Mouse (Mus musculus) neural tube, embryonic 15.5 days (tissue): ENCODE results near the gene Sult1a1. TPM values are rescaled to one million over a fixed set of nuclear protein-coding genes. Genes with fewer than 3 reads are reported as not detected.
A peak's percentile ranks its signal among the peaks of the same experiment; 100 is the strongest.

Experiments used
- ATAC-seq: fragments of 200-750 bp; cut with Nextera tagmentation; 2 replicates; pipeline ENCODE4 v1.8.0; 2017; ENCODE audit warnings: mild to moderate bottlenecking, moderate TSS enrichment, moderate library complexity; ENCODE audit not compliant: low FRiP score
- H3K27ac ChIP-seq: fragments of 300-500 bp; sonication (generic); replicated peaks from 2 replicates; pipeline ENCODE4 v1.5.1; 2015; ENCODE audit warnings: mild to moderate bottlenecking, inconsistent platforms
- H3K27me3 ChIP-seq: fragments of 300-500 bp; sonication (generic); replicated peaks from 2 replicates; pipeline ENCODE4 v1.6.1; 2015; ENCODE audit warnings: inconsistent platforms
- H3K36me3 ChIP-seq: fragments of 300-500 bp; sonication (generic); 2 replicates; pipeline ENCODE4 v1.6.1; 2015; ENCODE audit warnings: inconsistent platforms
- H3K4me1 ChIP-seq: fragments of 300-500 bp; sonication (generic); 2 replicates; pipeline ENCODE4 v1.6.1; 2015; ENCODE audit warnings: inconsistent platforms
- H3K4me2 ChIP-seq: fragments of 300-500 bp; sonication (generic); 2 replicates; pipeline ENCODE4 v1.6.1; 2015; ENCODE audit warnings: inconsistent platforms, mild to moderate bottlenecking, moderate library complexity
- H3K4me3 ChIP-seq: fragments of 300-500 bp; sonication (generic); replicated peaks from 2 replicates; pipeline ENCODE4 v1.5.1; 2015; ENCODE audit warnings: mild to moderate bottlenecking, inconsistent platforms
- H3K9ac ChIP-seq: fragments of 300-500 bp; sonication (generic); replicated peaks from 2 replicates; pipeline ENCODE4 v1.6.1; 2015; ENCODE audit warnings: mild to moderate bottlenecking, inconsistent platforms
- H3K9me3 ChIP-seq: fragments of 300-500 bp; sonication (generic); replicated peaks from 2 replicates; pipeline ENCODE4 v1.6.1; 2016; ENCODE audit warnings: inconsistent platforms
- WGBS: fragments of 180-500 bp; shearing (Covaris S2); methylation state at CpG from one replicate; pipeline ENCODE4 v1.1.7; 2015; ENCODE audit warnings: mixed read lengths; 5-methylcytosine and 5-hydroxymethylcytosine counted together
- polyA plus RNA-seq: library from polyadenylated mRNA; unstranded; fragments of >200 nt; fragmentation: Nextera tagmentation; extraction: Ambion mirVana; gene quantifications from 2 replicates; pipeline ENCODE4 v1.2.1, GENCODE M21; 2015

Gene Sult1a1
- polyA plus RNA-seq, 1 experiment from 2014 or later: 3.4 TPM

- no peak for ATAC-seq
- H3K9ac ChIP-seq: no peak overlapping the region
- no peaks in the 10 kb centered on the region for H3K27me3 ChIP-seq
- H3K27ac ChIP-seq: no peak overlapping the region
- 81% methylated on average over 2 of the region's 2 CpGs for WGBS
- no peaks in the 10 kb centered on the region for H3K4me1 ChIP-seq
- no peaks in the 10 kb centered on the region for H3K9me3 ChIP-seq
- H3K4me3 ChIP-seq: no peak overlapping the region
- H3K4me2 ChIP-seq: no peak overlapping the region
- no peaks in the 10 kb centered on the region for H3K36me3 ChIP-seq
Measured at GRCm38 (mm10) chr7:126632478-126632877, 43.8 kb downstream of the Sult1a1 start.

DNA sequence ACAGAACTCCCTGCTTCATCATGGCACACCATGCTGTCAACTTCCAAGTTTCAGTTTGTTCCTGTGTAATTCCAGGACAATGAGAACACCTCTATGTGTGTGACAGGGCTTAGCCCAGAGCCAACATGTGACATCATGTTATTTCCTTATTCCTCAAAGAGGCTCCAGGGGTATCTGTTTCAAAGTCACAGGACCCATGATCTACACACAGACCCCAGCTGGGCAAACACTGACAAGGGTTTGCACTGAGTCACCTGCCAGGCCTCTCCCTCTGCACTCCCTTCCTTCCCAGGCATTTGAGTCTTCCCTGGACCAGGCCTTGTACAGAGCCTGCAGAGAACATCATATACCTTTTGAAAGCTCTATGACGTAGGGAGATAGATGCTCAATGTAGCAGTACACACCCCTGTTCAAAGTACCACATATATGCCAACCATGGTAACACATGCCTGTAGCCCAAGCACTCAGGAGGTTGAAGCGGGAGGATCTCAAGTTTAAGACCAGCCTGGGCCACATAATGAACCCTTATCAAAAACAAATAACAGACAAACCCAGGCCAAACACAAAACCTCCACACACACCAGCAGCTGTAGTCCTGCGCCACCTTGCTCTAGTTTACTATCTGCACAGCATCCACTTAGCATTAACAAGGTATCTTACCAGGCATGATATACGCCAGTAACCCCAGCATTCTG is 45.3 kb downstream of the Sult1a1 start, which contains the start of gene Nupr1:
TSS of gene Nupr1 (minus strand) at position 38 of the 695 bp plus-strand sequence.
- WGBS: 93% methylated on average over 4 of the region's 4 CpGs
- no peaks in the 10 kb centered on the region for H3K27me3 ChIP-seq
- H3K4me3 ChIP-seq: no peak within 1 kb of the TSS
- H3K9me3 ChIP-seq: no peaks in the 10 kb centered on the region
- H3K9ac ChIP-seq: no peak within 1 kb of the TSS
- H3K4me2 ChIP-seq: no peak within 1 kb of the TSS
- H3K27ac ChIP-seq: no peak within 1 kb of the TSS
- ATAC-seq: no peak
- H3K36me3 ChIP-seq: no peaks in the 10 kb centered on the region
- H3K4me1 ChIP-seq: no peaks in the 10 kb centered on the region

DNA sequence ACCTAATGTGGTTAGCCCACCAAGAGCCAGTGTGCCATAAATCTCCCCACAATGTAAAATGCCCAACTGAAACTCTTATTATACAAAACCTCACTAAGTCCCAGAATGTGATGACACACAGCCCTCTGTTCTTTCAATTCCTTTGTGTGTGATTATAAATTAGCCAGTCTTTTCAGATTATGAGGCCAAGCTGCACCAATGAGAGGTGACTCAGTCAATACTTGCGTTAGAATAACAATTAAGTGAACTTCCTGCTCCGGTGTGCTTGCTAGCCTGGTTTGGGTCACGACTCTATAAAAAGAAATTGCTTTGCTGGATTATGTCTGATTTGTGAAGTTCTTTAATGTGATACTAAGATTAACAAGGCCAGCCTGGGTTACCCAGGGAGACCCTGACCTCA is 46.3 kb downstream of the Sult1a1 start:
- no peaks in the 10 kb centered on the region for H3K27me3 ChIP-seq
- ATAC-seq: no peak
- no peak overlapping the region for H3K4me3 ChIP-seq
- WGBS: 7% methylated on average over 3 of the region's 3 CpGs
- H3K36me3 ChIP-seq: no peaks in the 10 kb centered on the region
- no peaks in the 10 kb centered on the region for H3K9me3 ChIP-seq
- H3K4me2 ChIP-seq: no peak overlapping the region
- H3K4me1 ChIP-seq: no peaks in the 10 kb centered on the region
- no peak overlapping the region for H3K9ac ChIP-seq
- H3K27ac ChIP-seq: no peak overlapping the region

GRCm38 (mm10) chr7:126628111-126628510 is 48.1 kb downstream of the Sult1a1 start:
- no peaks in the 10 kb centered on the region for H3K27me3 ChIP-seq
- H3K36me3 ChIP-seq: no peaks in the 10 kb centered on the region
- H3K9me3 ChIP-seq: no peaks in the 10 kb centered on the region
- 75% methylated on average over 6 of the region's 6 CpGs for WGBS
- H3K4me1 ChIP-seq: no peaks in the 10 kb centered on the region
- H3K9ac ChIP-seq: no peak overlapping the region
- no peak for ATAC-seq
- no peak overlapping the region for H3K4me3 ChIP-seq
- no peak overlapping the region for H3K27ac ChIP-seq
- H3K4me2 ChIP-seq: no peak overlapping the region

- no peak overlapping the region for H3K9ac ChIP-seq
- H3K9me3 ChIP-seq: no peaks in the 10 kb centered on the region
- no peaks in the 10 kb centered on the region for H3K36me3 ChIP-seq
- 87% methylated on average over 3 of the region's 3 CpGs for WGBS
- H3K4me2 ChIP-seq: no peak overlapping the region
- no peak overlapping the region for H3K27ac ChIP-seq
- ATAC-seq: no peak
- no peaks in the 10 kb centered on the region for H3K27me3 ChIP-seq
- no peaks in the 10 kb centered on the region for H3K4me1 ChIP-seq
- H3K4me3 ChIP-seq: no peak overlapping the region
Measured at GRCm38 (mm10) chr7:126625807-126626600, 50.2 kb downstream of the Sult1a1 start.

GRCm38 (mm10) chr7:126625369-126625768 is 50.9 kb downstream of the Sult1a1 start:
- no peak for ATAC-seq
- WGBS: 56% methylated on average over 6 of the region's 6 CpGs
- H3K27ac ChIP-seq: no peak overlapping the region

DNA sequence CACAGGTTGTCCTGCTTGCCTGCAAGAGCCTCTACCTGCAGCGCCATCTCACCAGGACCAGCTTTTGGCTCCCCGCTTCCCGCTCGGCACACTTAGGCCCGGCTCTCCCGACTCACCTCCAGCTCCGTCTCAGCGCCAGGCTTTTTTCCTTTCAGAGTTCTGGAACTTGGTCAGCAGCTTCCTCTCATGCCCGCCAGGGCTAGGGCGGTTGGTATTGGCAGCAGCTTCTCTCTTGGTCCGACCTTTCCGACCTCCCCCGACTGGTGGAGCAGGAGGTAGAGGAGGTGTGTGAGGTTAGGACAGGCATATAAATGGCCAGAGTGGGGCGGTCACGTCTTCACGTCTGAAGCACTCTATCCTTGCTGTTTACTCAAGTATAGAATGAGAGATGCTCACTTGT is 51.5 kb downstream of the Sult1a1 start:
- H3K4me1 ChIP-seq: no peaks in the 10 kb centered on the region
- H3K36me3 ChIP-seq: no peaks in the 10 kb centered on the region
- H3K9me3 ChIP-seq: no peaks in the 10 kb centered on the region
- H3K9ac ChIP-seq: no peak overlapping the region
- no peaks in the 10 kb centered on the region for H3K27me3 ChIP-seq
- no peak for ATAC-seq
- no peak overlapping the region for H3K27ac ChIP-seq
- H3K4me3 ChIP-seq: no peak overlapping the region
- 74% methylated on average over 16 of the region's 16 CpGs for WGBS
- peak overlapping the region; percentile 15; the same call in 1 of the 2 replicates for H3K4me2 ChIP-seq

More at GRCm38 (mm10) chr7:126625369-126625768, 50.9 kb downstream of the Sult1a1 start:
- no peak overlapping the region for H3K4me2 ChIP-seq
- no peaks in the 10 kb centered on the region for H3K4me1 ChIP-seq
- H3K36me3 ChIP-seq: no peaks in the 10 kb centered on the region
- H3K4me3 ChIP-seq: no peak overlapping the region
- H3K27me3 ChIP-seq: no peaks in the 10 kb centered on the region
- H3K9me3 ChIP-seq: no peaks in the 10 kb centered on the region
- no peak overlapping the region for H3K9ac ChIP-seq

DNA sequence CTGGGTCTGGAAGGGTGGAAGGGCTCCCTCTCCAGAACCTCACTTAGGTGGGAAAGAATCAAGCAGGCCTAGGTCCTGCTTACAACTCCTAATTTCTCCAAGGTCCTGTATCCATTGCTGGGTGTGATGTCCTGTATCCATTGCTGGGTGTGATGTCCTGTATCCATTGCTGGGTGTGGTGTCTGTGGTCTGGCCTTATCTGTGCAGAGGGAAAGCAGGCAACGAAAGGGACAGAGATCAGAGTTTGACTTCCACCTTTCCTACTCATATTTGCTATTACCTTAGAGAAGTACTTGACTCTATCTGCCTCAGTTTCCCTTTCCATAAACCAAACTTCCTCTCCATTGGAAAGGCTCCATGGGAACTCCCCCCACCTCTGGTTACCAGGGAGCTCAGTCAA is 52.9 kb downstream of the Sult1a1 start:
- Histone ChIP-seq H3K9ac (no peak overlapping the region), H3K36me3 (no peaks in the 10 kb centered on the region), H3K4me3 (no peak overlapping the region), H3K27ac (no peak overlapping the region), H3K9me3 (no peaks in the 10 kb centered on the region), H3K4me1 (no peaks in the 10 kb centered on the region), H3K27me3 (no peaks in the 10 kb centered on the region), H3K4me2 (no peak overlapping the region)
- ATAC-seq: no peak
- 93% methylated on average over 1 of the region's 1 CpGs for WGBS

Other genes with a start within 250 kb of the Sult1a1 start
- 22.2 and 22.9 TPM in 2 replicates for gene Rabep2, start 247.7 kb downstream of the Sult1a1 start, polyA plus RNA-seq
- 6.5 and 12.7 TPM in 2 replicates for gene Atp2a1, start 213.3 kb downstream of the Sult1a1 start, polyA plus RNA-seq
- gene Sh2b1, start 201.0 kb downstream of the Sult1a1 start, polyA plus RNA-seq: 69.4 and 69.6 TPM in 2 replicates
- 139 and 147 TPM in 2 replicates for gene Tufm, start 189.1 kb downstream of the Sult1a1 start, polyA plus RNA-seq
- gene Atxn2l, start 173.0 kb downstream of the Sult1a1 start, polyA plus RNA-seq: 66.0 and 69.5 TPM in 2 replicates
- gene Eif3c, start 110.0 kb downstream of the Sult1a1 start, polyA plus RNA-seq: 178 and 194 TPM in 2 replicates
- 0.22 and 1.3 TPM in 2 replicates for gene Apobr, start 91.5 kb downstream of the Sult1a1 start, polyA plus RNA-seq
- gene Cln3, start 90.6 kb downstream of the Sult1a1 start, polyA plus RNA-seq: 32.6 and 32.7 TPM in 2 replicates
- gene Il27, start 81.5 kb downstream of the Sult1a1 start, polyA plus RNA-seq: not detected in 2 replicates
- gene Nupr1, start 45.6 kb downstream of the Sult1a1 start, polyA plus RNA-seq: 12.4 and 13.9 TPM in 2 replicates
- 53.2 and 64.5 TPM in 2 replicates for gene Sgf29, start 27.1 kb downstream of the Sult1a1 start, polyA plus RNA-seq
- 131 and 154 TPM in 2 replicates for gene Bola2, start 19.0 kb upstream of the Sult1a1 start, polyA plus RNA-seq
- gene Slx1b, start 19.4 kb upstream of the Sult1a1 start, polyA plus RNA-seq: 13.9 and 18.2 TPM in 2 replicates
- 120 and 192 TPM in 2 replicates for gene Coro1a, start 31.4 kb upstream of the Sult1a1 start, polyA plus RNA-seq
- 104 and 105 TPM in 2 replicates for gene Mapk3, start 83.2 kb upstream of the Sult1a1 start, polyA plus RNA-seq
- 1.0 and 1.5 TPM in 2 replicates for gene Gdpd3, start 89.9 kb upstream of the Sult1a1 start, polyA plus RNA-seq
- 187 and 207 TPM in 2 replicates for gene Ypel3, start 100.5 kb upstream of the Sult1a1 start, polyA plus RNA-seq
- 0.34 and 0.35 TPM in 2 replicates for gene Tbx6, start 105.1 kb upstream of the Sult1a1 start, polyA plus RNA-seq
- gene Ppp4c, start 116.1 kb upstream of the Sult1a1 start, polyA plus RNA-seq: 154 and 188 TPM in 2 replicates
- gene Fam57b, start 121.2 kb upstream of the Sult1a1 start, polyA plus RNA-seq: 48.2 and 54.4 TPM in 2 replicates
- not detected in 2 replicates for gene 4930451I11Rik, start 155.2 kb upstream of the Sult1a1 start, polyA plus RNA-seq
- gene Doc2a, start 171.0 kb upstream of the Sult1a1 start, polyA plus RNA-seq: 36.2 and 39.3 TPM in 2 replicates
- 20.3 and 28.6 TPM in 2 replicates for gene Hirip3, start 185.5 kb upstream of the Sult1a1 start, polyA plus RNA-seq
- gene Ino80e, start 185.9 kb upstream of the Sult1a1 start, polyA plus RNA-seq: 89.4 and 90.5 TPM in 2 replicates
- gene Taok2, start 208.3 kb upstream of the Sult1a1 start, polyA plus RNA-seq: 52.4 and 55.2 TPM in 2 replicates
- gene Tmem219, start 246.5 kb upstream of the Sult1a1 start, polyA plus RNA-seq: 30.9 and 31.1 TPM in 2 replicates